Mouse (Mus musculus) liver, adult 2 months (tissue): Measurements from ENCODE around the gene Hic2.

Experiments
- CTCF ChIP-seq: fragments of 200-500 bp; IDR thresholded peaks from 2 replicates; pipeline ENCODE4 v1.5.1; 2011; ENCODE audit warnings: low read depth, low read length, control low read depth
- POLR2A ChIP-seq: fragments of 200-500 bp; IDR thresholded peaks from 2 replicates; pipeline ENCODE4 v1.6.1; 2011; ENCODE audit warnings: low read length, control low read depth; ENCODE audit not compliant: insufficient read depth; ENCODE audit errors: extremely low read depth

DNA sequence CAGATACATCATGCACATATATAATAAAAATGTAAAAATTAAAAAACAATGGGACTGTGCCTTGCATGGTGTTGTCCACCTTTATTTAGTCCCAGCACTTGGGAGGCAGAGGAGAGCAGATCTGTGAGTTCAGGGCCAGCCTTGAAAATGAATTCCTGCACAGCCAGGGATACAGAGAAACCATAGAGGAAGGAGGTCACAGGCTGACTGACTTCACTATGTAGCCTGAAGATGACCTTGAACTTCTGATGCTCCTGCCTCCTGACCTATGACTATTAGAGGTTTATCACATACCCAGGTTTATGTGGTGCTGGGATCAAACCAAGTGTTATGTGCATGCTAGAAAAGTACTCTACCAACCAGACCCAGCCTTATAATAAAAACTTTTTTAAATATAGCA lies 47.9 kb upstream of the Hic2 start:
- TF ChIP-seq CTCF: no peak
- no peak for TF ChIP-seq POLR2A
